Mouse (Mus musculus): Measurements from ENCODE around the gene Ccin. TPM values are rescaled to one million over a fixed set of nuclear protein-coding genes. Genes with fewer than 3 reads are reported as not detected.

Gene Ccin
- polyA plus RNA-seq, 1 experiment from 2014 or later, result not detected

GRCm38 (mm10) chr4:44003622-44004021 lies 20.3 kb downstream of the Ccin start:
- Histone ChIP-seq H3K4me3 (no peak overlapping the region), H3K36me3 (no peaks in the 10 kb centered on the region), H3K4me2 (no peak overlapping the region), H3K27ac (no peak overlapping the region), H3K9ac (no peak overlapping the region), H3K9me3 (0 out of 2 replicates have a peak, but pooled peaks cover 3% of the 10 kb centered on the region), H3K4me1 (no peaks in the 10 kb centered on the region), H3K27me3 (no peaks in the 10 kb centered on the region)
- 86% methylated on average over 6 of the region's 6 CpGs for WGBS
- ATAC-seq (ENCODE audit: insufficient number of reproducible peaks, insufficient read depth, low FRiP score, low TSS enrichment, low read depth), result no peak

GRCm38 (mm10) chr4:44004126-44004525 lies 20.8 kb downstream of the Ccin start, which contains the start of gene Clta:
TSS of gene Clta (plus strand) at chr4:44004452.
- H3K4me3 ChIP-seq, result no peak within 1 kb of the TSS
- no peaks in the 10 kb centered on the region for H3K27me3 ChIP-seq
- H3K9ac ChIP-seq, result no peak within 1 kb of the TSS
- no peaks in the 10 kb centered on the region for H3K4me1 ChIP-seq
- no peak for ATAC-seq (ENCODE audit: insufficient number of reproducible peaks, insufficient read depth, low FRiP score, low TSS enrichment, low read depth)
- H3K27ac ChIP-seq, result no peak within 1 kb of the TSS
- H3K36me3 ChIP-seq, result no peaks in the 10 kb centered on the region
- no peaks in the 10 kb centered on the region for H3K9me3 ChIP-seq
- H3K4me2 ChIP-seq, result no peak within 1 kb of the TSS
- 90% methylated on average over 5 of the region's 5 CpGs for WGBS

GRCm38 (mm10) chr4:44004623-44005409 lies 21.5 kb downstream of the Ccin start:
- Histone ChIP-seq H3K27me3 (no peaks in the 10 kb centered on the region), H3K4me3 (no peak overlapping the region), H3K9me3 (no peaks in the 10 kb centered on the region), H3K27ac (no peak overlapping the region), H3K9ac (no peak overlapping the region), H3K36me3 (no peaks in the 10 kb centered on the region), H3K4me1 (no peaks in the 10 kb centered on the region), H3K4me2 (no peak overlapping the region)
- ATAC-seq (ENCODE audit: insufficient number of reproducible peaks, insufficient read depth, low FRiP score, low TSS enrichment, low read depth), result no peak
- WGBS, result 62% methylated on average over 3 of the region's 3 CpGs

GRCm38 (mm10) chr4:44010176-44010575 lies 26.9 kb downstream of the Ccin start:
- WGBS, result 100% methylated on average over 1 of the region's 1 CpGs

GRCm38 (mm10) chr4:44010893-44011292 lies 27.6 kb downstream of the Ccin start:
- H3K9ac ChIP-seq, result no peak overlapping the region
- no peaks in the 10 kb centered on the region for H3K27me3 ChIP-seq
- H3K4me2 ChIP-seq, result no peak overlapping the region
- H3K36me3 ChIP-seq, result 0 out of 2 replicates have a peak, but pooled peaks cover 3% of the 10 kb centered on the region
- 36% methylated on average over 2 of the region's 2 CpGs for WGBS
- no peak overlapping the region for H3K4me3 ChIP-seq
- H3K4me1 ChIP-seq, result peaks cover 21% of the 10 kb centered on the region
- H3K9me3 ChIP-seq, result no peaks in the 10 kb centered on the region
- no peak overlapping the region for H3K27ac ChIP-seq
- ATAC-seq (ENCODE audit: insufficient number of reproducible peaks, insufficient read depth, low FRiP score, low TSS enrichment, low read depth), result no peak

More at GRCm38 (mm10) chr4:44010176-44010575, 26.9 kb downstream of the Ccin start:
- no peak overlapping the region for H3K4me3 ChIP-seq
- H3K27me3 ChIP-seq, result no peaks in the 10 kb centered on the region
- no peak overlapping the region for H3K9ac ChIP-seq
- no peak overlapping the region for H3K4me2 ChIP-seq
- no peak for ATAC-seq (ENCODE audit: insufficient number of reproducible peaks, insufficient read depth, low FRiP score, low TSS enrichment, low read depth)
- H3K36me3 ChIP-seq, result no peaks in the 10 kb centered on the region
- H3K4me1 ChIP-seq, result peaks cover 16% of the 10 kb centered on the region
- no peaks in the 10 kb centered on the region for H3K9me3 ChIP-seq
- H3K27ac ChIP-seq, result no peak overlapping the region

- H3K4me2 ChIP-seq, result peak overlapping the region; percentile 89
- 0 out of 2 replicates have a peak, but pooled peaks cover 3% of the 10 kb centered on the region for H3K36me3 ChIP-seq
- no peaks in the 10 kb centered on the region for H3K27me3 ChIP-seq
- peaks cover 28% of the 10 kb centered on the region for H3K4me1 ChIP-seq
- H3K9ac ChIP-seq, result peak overlapping the region; percentile 74
- peak overlapping the region; percentile 58; the same call in 1 of the 2 replicates for H3K27ac ChIP-seq
- H3K4me3 ChIP-seq, result peak overlapping the region; percentile 61
- ATAC-seq (ENCODE audit: insufficient number of reproducible peaks, insufficient read depth, low FRiP score, low TSS enrichment, low read depth), result no peak
- 83% methylated on average over 3 of the region's 3 CpGs for WGBS
- H3K9me3 ChIP-seq, result no peaks in the 10 kb centered on the region
Observed at GRCm38 (mm10) chr4:44011799-44012198, 28.5 kb downstream of the Ccin start.

GRCm38 (mm10) chr4:44012376-44013367 lies 29.4 kb downstream of the Ccin start:
- no peaks in the 10 kb centered on the region for H3K27me3 ChIP-seq
- peak overlapping the region; percentile 61 for H3K4me3 ChIP-seq
- peaks cover 28% of the 10 kb centered on the region for H3K4me1 ChIP-seq
- peak overlapping the region; percentile 58 for H3K27ac ChIP-seq
- peaks cover 3% of the 10 kb centered on the region; the same call in 1 of the 2 replicates for H3K36me3 ChIP-seq
- no peaks in the 10 kb centered on the region for H3K9me3 ChIP-seq
- WGBS, result under 1% methylated on average over 77 of the region's 77 CpGs
- ATAC-seq (ENCODE audit: insufficient number of reproducible peaks, insufficient read depth, low FRiP score, low TSS enrichment, low read depth), result peak; percentile 96
- peak overlapping the region; percentile 89 for H3K4me2 ChIP-seq
- H3K9ac ChIP-seq, result peak overlapping the region; percentile 92

GRCm38 (mm10) chr4:44013391-44014070 lies 30.2 kb downstream of the Ccin start:
- Histone ChIP-seq H3K4me1 (peaks cover 31% of the 10 kb centered on the region), H3K9me3 (no peaks in the 10 kb centered on the region), H3K27me3 (no peaks in the 10 kb centered on the region), H3K27ac (no peak overlapping the region), H3K36me3 (peaks cover 7% of the 10 kb centered on the region), H3K9ac (peak overlapping the region; percentile 92), H3K4me3 (peak overlapping the region; percentile 61), H3K4me2 (peak overlapping the region; percentile 89)
- 26% methylated on average over 11 of the region's 11 CpGs for WGBS
- no peak for ATAC-seq (ENCODE audit: insufficient number of reproducible peaks, insufficient read depth, low FRiP score, low TSS enrichment, low read depth)

- no peak overlapping the region for H3K4me2 ChIP-seq
- H3K4me3 ChIP-seq, result no peak overlapping the region
- H3K27ac ChIP-seq, result no peak overlapping the region
- WGBS, result 92% methylated on average over 4 of the region's 4 CpGs
- H3K4me1 ChIP-seq, result peaks cover 31% of the 10 kb centered on the region
- H3K27me3 ChIP-seq, result no peaks in the 10 kb centered on the region
- no peak for ATAC-seq (ENCODE audit: insufficient number of reproducible peaks, insufficient read depth, low FRiP score, low TSS enrichment, low read depth)
- peaks cover 32% of the 10 kb centered on the region for H3K36me3 ChIP-seq
- H3K9ac ChIP-seq, result no peak overlapping the region
- no peaks in the 10 kb centered on the region for H3K9me3 ChIP-seq
Observed at GRCm38 (mm10) chr4:44016071-44016470, 32.8 kb downstream of the Ccin start.

GRCm38 (mm10) chr4:44016791-44017190 lies 33.5 kb downstream of the Ccin start:
- H3K4me3 ChIP-seq, result no peak overlapping the region
- no peaks in the 10 kb centered on the region for H3K9me3 ChIP-seq
- ATAC-seq (ENCODE audit: insufficient number of reproducible peaks, insufficient read depth, low FRiP score, low TSS enrichment, low read depth), result no peak
- no peak overlapping the region for H3K9ac ChIP-seq
- H3K36me3 ChIP-seq, result peaks cover 39% of the 10 kb centered on the region
- H3K27me3 ChIP-seq, result no peaks in the 10 kb centered on the region
- 91% methylated on average over 12 of the region's 12 CpGs for WGBS
- no peak overlapping the region for H3K4me2 ChIP-seq
- H3K27ac ChIP-seq, result no peak overlapping the region
- peaks cover 31% of the 10 kb centered on the region for H3K4me1 ChIP-seq

- H3K4me1 ChIP-seq, result 0 out of 2 replicates have a peak, but pooled peaks cover 7% of the 10 kb centered on the region
- peaks cover 90% of the 10 kb centered on the region for H3K36me3 ChIP-seq
- no peaks in the 10 kb centered on the region for H3K27me3 ChIP-seq
- WGBS, result 80% methylated on average over 4 of the region's 4 CpGs
- no peaks in the 10 kb centered on the region for H3K9me3 ChIP-seq
- H3K4me3 ChIP-seq, result no peak overlapping the region
- no peak overlapping the region; the same call in 1 of the 2 replicates for H3K27ac ChIP-seq
- ATAC-seq (ENCODE audit: insufficient number of reproducible peaks, insufficient read depth, low FRiP score, low TSS enrichment, low read depth), result no peak
- no peak overlapping the region for H3K9ac ChIP-seq
- H3K4me2 ChIP-seq, result no peak overlapping the region
Observed at GRCm38 (mm10) chr4:44022323-44022722, 39.0 kb downstream of the Ccin start.
